Mouse (Mus musculus): ENCODE measurements around the gene H2afy. TPM values are rescaled to one million over a fixed set of nuclear protein-coding genes. Genes with fewer than 3 reads are reported as not detected.

Gene H2afy
- total RNA-seq (2012; rRNA removed) (158 and 162 TPM in 2 replicates), total RNA-seq (2014; rRNA removed) (148 TPM in 2 replicates), polyA plus RNA-seq (2012; ENCODE audit: insufficient read length, low read depth) (153 and 155 TPM in 2 replicates)

GRCm38 (mm10) chr13:56136200-56136599 lies at the start of gene H2afy:
Gene H2afy (minus strand): TSS chr13:56136361.
- H3K27ac ChIP-seq (ENCODE audit: insufficient read depth, low read depth) = no peak within 1 kb of the TSS
- in situ Hi-C loops (cut with MboI; ENCODE audit: low pct_ligation_motif_present, low pct_unique_long_range_greater_than_20kb, low sequenced_read_pairs) = no loop called here

GRCm38 (mm10) chr13:56183687-56184086 lies 47.5 kb upstream of the H2afy start:
- no peak overlapping the region for H3K27ac ChIP-seq (ENCODE audit: insufficient read depth, low read depth)
- no peak overlapping the region for H3K4me2 ChIP-seq (ENCODE audit: insufficient read depth, low read depth, poor library complexity, severe bottlenecking)
- no peaks in the 10 kb centered on the region for H3K79me2 ChIP-seq (replicated peaks; ENCODE audit: control insufficient read depth, extremely low read depth, insufficient read depth, poor library complexity, severe bottlenecking)
- TF ChIP-seq NELFE (IDR thresholded peaks at IDR 0.05; ENCODE audit: low read depth, low read length) (no peak), CHD2 (IDR thresholded peaks at IDR 0.05; ENCODE audit: low read length) (no peak), USF1 (IDR thresholded peaks at IDR 0.05; ENCODE audit: low read depth, low read length) (no peak), IRF4 (IDR thresholded peaks at IDR 0.05; ENCODE audit: low read depth, low read length) (no peak), E2F4 (IDR thresholded peaks at IDR 0.05; ENCODE audit: insufficient replicate concordance, low read depth, low read length) (no peak), POLR2A (IDR thresholded peaks at IDR 0.05; ENCODE audit: low read depth, low read length) (no peak), ZKSCAN1 (IDR thresholded peaks at IDR 0.05; ENCODE audit: borderline replicate concordance, low read depth, low read length) (no peak), RAD21 (IDR thresholded peaks at IDR 0.05; ENCODE audit: low read depth, low read length) (no peak), MAZ (IDR thresholded peaks at IDR 0.05; ENCODE audit: low read depth, low read length) (no peak), MXI1 (IDR thresholded peaks at IDR 0.05; ENCODE audit: low read depth, low read length) (no peak), MAFK (IDR thresholded peaks at IDR 0.05; ENCODE audit: insufficient replicate concordance, low read length) (no peak), SIN3A (IDR thresholded peaks at IDR 0.05; ENCODE audit: low read length) (no peak), GABPA (IDR thresholded peaks at IDR 0.05; ENCODE audit: insufficient replicate concordance, low read depth, low read length) (no peak), NRF1 (IDR thresholded peaks at IDR 0.05; ENCODE audit: low read depth, low read length) (no peak), HCFC1 (IDR thresholded peaks at IDR 0.05; ENCODE audit: low read depth, low read length) (no peak), ZNF384 (IDR thresholded peaks at IDR 0.05; ENCODE audit: low read depth, low read length) (no peak), CTCF (conservative IDR thresholded peaks at IDR 0.05 in 1 of 2, IDR thresholded peaks at IDR 0.05 in 1 of 2; ENCODE audit: low read depth in 2 of 2, low read length in 2 of 2) (no peak), ZMIZ1 (IDR thresholded peaks at IDR 0.05; ENCODE audit: low read depth, low read length) (no peak), MEF2A (IDR thresholded peaks at IDR 0.05; ENCODE audit: borderline replicate concordance, low read depth, low read length) (no peak), SMC3 (IDR thresholded peaks at IDR 0.05; ENCODE audit: low read depth, low read length) (no peak)
- H3K9me3 ChIP-seq (replicated peaks; ENCODE audit: low read length) = peaks cover 2% of the 10 kb centered on the region
- DNase-seq (ENCODE audit: extremely low read depth) = no peak
- dilution Hi-C loops (cut with MboI; ENCODE audit: extremely low pct_ligation_motif_present, extremely low pct_unique_long_range_greater_than_20kb, low sequenced_read_pairs) = no loop called here
- H3K27me3 ChIP-seq (replicated peaks) = no peaks in the 10 kb centered on the region
- in situ Hi-C loops (cut with MboI; ENCODE audit: low pct_ligation_motif_present, low pct_unique_long_range_greater_than_20kb, low sequenced_read_pairs) = no loop called here
- no peak overlapping the region for H3K9ac ChIP-seq (ENCODE audit: insufficient read depth, low read depth)
- H3K4me1 ChIP-seq (ENCODE audit: control insufficient read depth in 1 of 2, insufficient read depth in 2 of 2) = peaks cover 11 to 27% of the 10 kb centered on the region in 2 experiments
- no peak overlapping the region for H3K4me3 ChIP-seq (replicated peaks in 1 of 3; ENCODE audit: low read depth in 2 of 3, low read length in 2 of 3, poor library complexity in 1 of 3)
- H3K36me3 ChIP-seq (replicated peaks in 1 of 2; ENCODE audit: control insufficient read depth in 1 of 2, insufficient read depth in 1 of 2, low read length in 1 of 2) = no peaks in the 10 kb centered on the region

More at GRCm38 (mm10) chr13:56136200-56136599, at the start of gene H2afy:
- Histone ChIP-seq H3K4me1 (ENCODE audit: control insufficient read depth in 1 of 2, insufficient read depth in 2 of 2) (peaks cover 11 to 34% of the 10 kb centered on the region in 2 experiments), H3K9ac (ENCODE audit: insufficient read depth, low read depth) (peak within 1 kb of the TSS; percentile 97), H3K36me3 (replicated peaks in 1 of 2; ENCODE audit: control insufficient read depth in 1 of 2, insufficient read depth in 1 of 2, low read length in 1 of 2) (peaks cover 0 to 17% of the 10 kb centered on the region in 2 experiments), H3K27me3 (replicated peaks) (peaks cover 3% of the 10 kb centered on the region), H3K79me2 (replicated peaks; ENCODE audit: control insufficient read depth, extremely low read depth, insufficient read depth, poor library complexity, severe bottlenecking) (peaks cover 30% of the 10 kb centered on the region), H3K4me2 (ENCODE audit: insufficient read depth, low read depth, poor library complexity, severe bottlenecking) (peak within 1 kb of the TSS; percentile 45), H3K9me3 (replicated peaks; ENCODE audit: low read length) (peaks cover 6% of the 10 kb centered on the region), H3K4me3 (replicated peaks in 1 of 3; ENCODE audit: low read depth in 2 of 3, low read length in 2 of 3, poor library complexity in 1 of 3) (peak within 1 kb of the TSS; percentile 78 to 94 (median 79))
- dilution Hi-C loops (cut with MboI; ENCODE audit: extremely low pct_ligation_motif_present, extremely low pct_unique_long_range_greater_than_20kb, low sequenced_read_pairs) = no loop called here
- no peak for DNase-seq (ENCODE audit: extremely low read depth)
- TF ChIP-seq ZC3H11A (IDR thresholded peaks at IDR 0.05; ENCODE audit: low read depth, low read length) (no peak), UBTF (IDR thresholded peaks at IDR 0.05; ENCODE audit: low read depth, low read length) (no peak)

Measured in CH12.LX (cell line).